Mouse (Mus musculus): ENCODE measurements around the gene Hhatl. TPM values are rescaled to one million over a fixed set of nuclear protein-coding genes. Genes with fewer than 3 reads are reported as not detected.

The Hhatl gene
- polyA plus RNA-seq, 1 experiment from 2014 or later: 17.8 TPM

DNA sequence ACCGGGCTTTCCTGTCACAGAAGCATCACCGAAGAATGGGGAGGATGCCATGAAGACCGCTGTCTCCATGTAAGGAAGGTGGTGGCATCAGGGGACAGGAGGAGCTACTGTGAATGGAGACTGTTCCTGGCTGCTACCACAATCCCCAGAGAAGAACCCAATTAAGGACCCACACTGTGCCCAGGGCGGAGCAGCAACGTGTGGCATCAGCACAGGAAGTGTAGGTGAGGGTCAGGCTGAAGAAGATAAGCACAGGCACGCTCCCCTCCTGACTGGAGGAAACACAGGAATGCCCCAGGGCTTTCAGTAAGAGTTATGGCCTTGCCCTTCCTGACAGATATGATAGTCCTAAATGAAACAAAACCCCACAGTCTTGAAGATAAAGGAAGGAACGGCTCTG is 10.4 kb upstream of the Hhatl start:
- no peaks in the 10 kb centered on the region for H3K36me3 ChIP-seq (ENCODE audit: control insufficient read depth, insufficient read depth, low read length)
- H3K4me2 ChIP-seq (ENCODE audit: low read length): no peak overlapping the region
- H3K27me3 ChIP-seq (ENCODE audit: control insufficient read depth, insufficient read depth, low read length): no peaks in the 10 kb centered on the region
- H3K27ac ChIP-seq (replicated peaks in 1 of 2; ENCODE audit: control insufficient read depth in 1 of 2, insufficient read depth in 1 of 2, low read depth in 2 of 2, low read length in 2 of 2): no peak overlapping the region
- H3K4me3 ChIP-seq (ENCODE audit: control insufficient read depth in 1 of 2, insufficient read depth in 1 of 2, low read depth in 1 of 2, low read length in 2 of 2): no peak overlapping the region
- no peak overlapping the region for H3K9ac ChIP-seq (ENCODE audit: low read length)
- 53% methylated on average over 7 of the region's 7 CpGs for WGBS
- no peak for ATAC-seq (ENCODE audit: insufficient number of reproducible peaks, insufficient read depth, low FRiP score, low read depth)
- H3K9me3 ChIP-seq (ENCODE audit: control insufficient read depth, low read length): no peaks in the 10 kb centered on the region
- H3K4me1 ChIP-seq (ENCODE audit: control insufficient read depth in 2 of 2, insufficient read depth in 2 of 2, low read length in 2 of 2): peaks cover 9 to 23% of the 10 kb centered on the region in 2 experiments

DNA sequence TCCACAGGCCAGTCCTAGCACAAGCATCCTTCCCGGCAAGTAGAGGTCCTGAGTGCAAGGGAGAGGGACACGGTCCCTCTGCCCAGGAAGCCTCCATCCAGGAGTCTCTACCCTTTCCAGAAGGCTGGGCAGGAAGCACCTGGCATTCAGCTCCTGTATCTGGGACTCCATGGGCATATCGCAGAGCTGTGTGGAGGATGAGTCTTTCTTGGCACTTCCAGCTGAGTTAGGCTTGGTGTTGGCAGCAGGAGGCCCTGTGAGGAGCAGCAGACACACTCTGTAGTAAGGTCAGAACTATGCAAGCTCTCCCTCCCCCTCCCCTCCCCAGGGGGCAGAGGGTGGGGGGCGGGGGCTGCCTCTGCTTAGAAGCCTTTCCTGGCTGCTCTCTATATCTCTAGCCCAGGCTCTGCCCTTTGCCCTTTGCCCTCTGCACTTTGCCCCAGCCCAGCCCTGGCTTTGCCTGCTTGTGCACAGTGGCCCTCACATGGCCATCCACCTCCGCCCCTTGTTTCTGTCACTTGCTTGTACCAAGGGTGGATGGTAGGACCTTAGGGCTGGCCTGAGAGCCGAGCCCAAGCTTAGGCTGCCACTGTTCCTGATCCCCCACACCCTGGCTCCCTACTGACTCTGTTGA is 6.7 kb upstream of the Hhatl start:
- Histone ChIP-seq H3K9ac (ENCODE audit: low read length) (no peak overlapping the region), H3K4me3 (ENCODE audit: control insufficient read depth in 1 of 2, insufficient read depth in 1 of 2, low read depth in 1 of 2, low read length in 2 of 2) (no peak overlapping the region), H3K27ac (replicated peaks in 1 of 2; ENCODE audit: control insufficient read depth in 1 of 2, insufficient read depth in 1 of 2, low read depth in 2 of 2, low read length in 2 of 2) (no peak overlapping the region), H3K36me3 (ENCODE audit: control insufficient read depth, insufficient read depth, low read length) (no peaks in the 10 kb centered on the region), H3K27me3 (ENCODE audit: control insufficient read depth, insufficient read depth, low read length) (peaks cover 10% of the 10 kb centered on the region; the same call in 1 of the 2 replicates), H3K9me3 (ENCODE audit: control insufficient read depth, low read length) (no peaks in the 10 kb centered on the region), H3K4me2 (ENCODE audit: low read length) (no peak overlapping the region), H3K4me1 (ENCODE audit: control insufficient read depth in 2 of 2, insufficient read depth in 2 of 2, low read length in 2 of 2) (peaks cover 13 to 29% of the 10 kb centered on the region in 2 experiments)
- 42% methylated on average over 6 of the region's 6 CpGs for WGBS
- ATAC-seq (ENCODE audit: insufficient number of reproducible peaks, insufficient read depth, low FRiP score, low read depth): no peak

DNA sequence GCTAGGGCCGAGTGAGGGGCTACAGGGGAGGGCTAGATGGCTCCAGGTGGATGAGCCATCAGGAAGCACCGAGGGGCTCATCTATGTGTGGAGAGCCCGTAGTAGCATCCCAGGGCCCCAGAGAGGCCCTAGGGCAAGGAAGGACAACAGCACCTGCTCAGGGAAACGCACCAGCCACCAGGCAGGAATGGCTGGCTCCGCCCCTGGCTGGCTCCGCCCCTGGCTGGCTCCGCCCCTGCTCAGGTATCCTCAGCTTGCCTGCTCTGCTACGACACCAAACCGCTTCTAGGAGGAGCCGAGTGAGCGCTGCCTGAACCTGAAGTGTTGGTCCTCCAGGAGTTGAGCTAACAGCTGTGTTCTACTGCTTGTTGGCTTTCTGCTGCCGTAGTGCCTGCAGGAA is 5.4 kb upstream of the Hhatl start:
- WGBS: 24% methylated on average over 12 of the region's 12 CpGs
- Histone ChIP-seq H3K4me2 (ENCODE audit: low read length) (no peak overlapping the region), H3K27ac (replicated peaks in 1 of 2; ENCODE audit: control insufficient read depth in 1 of 2, insufficient read depth in 1 of 2, low read depth in 2 of 2, low read length in 2 of 2) (no peak overlapping the region), H3K4me3 (ENCODE audit: control insufficient read depth in 1 of 2, insufficient read depth in 1 of 2, low read depth in 1 of 2, low read length in 2 of 2) (no peak overlapping the region), H3K9me3 (ENCODE audit: control insufficient read depth, low read length) (no peaks in the 10 kb centered on the region), H3K27me3 (ENCODE audit: control insufficient read depth, insufficient read depth, low read length) (peaks cover 10% of the 10 kb centered on the region; the same call in 1 of the 2 replicates), H3K9ac (ENCODE audit: low read length) (no peak overlapping the region), H3K4me1 (ENCODE audit: control insufficient read depth in 2 of 2, insufficient read depth in 2 of 2, low read length in 2 of 2) (peaks cover 13 to 21% of the 10 kb centered on the region in 2 experiments), H3K36me3 (ENCODE audit: control insufficient read depth, insufficient read depth, low read length) (no peaks in the 10 kb centered on the region)
- no peak for ATAC-seq (ENCODE audit: insufficient number of reproducible peaks, insufficient read depth, low FRiP score, low read depth)

DNA sequence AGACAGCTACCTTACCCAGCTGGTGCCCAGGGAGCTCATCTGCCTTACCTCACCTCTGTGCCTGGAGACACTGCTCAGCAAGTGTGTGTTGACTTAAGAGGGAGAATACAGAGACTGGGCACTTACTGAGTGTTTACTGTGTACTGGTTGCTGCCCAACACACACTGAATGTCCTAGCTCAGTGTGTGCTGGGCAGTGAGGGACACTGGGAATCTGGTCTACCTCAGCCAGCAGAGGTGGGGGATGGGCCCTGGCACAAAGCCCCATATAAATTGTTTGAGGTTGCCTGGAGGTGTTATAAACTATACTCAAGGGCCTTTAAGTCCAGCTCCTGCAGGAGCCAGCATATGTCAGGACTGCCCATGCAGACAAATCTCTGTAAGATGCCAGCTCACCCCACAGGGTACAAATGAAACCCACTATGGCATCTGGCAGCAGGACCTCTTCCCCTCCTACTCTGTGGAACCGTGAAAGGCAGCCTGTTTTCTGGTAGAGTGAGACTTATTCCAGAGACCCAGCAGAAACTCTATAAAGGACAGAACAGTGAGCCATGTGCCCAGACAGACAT is 2.7 kb upstream of the Hhatl start:
- ATAC-seq (ENCODE audit: insufficient number of reproducible peaks, insufficient read depth, low FRiP score, low read depth): no peak
- Histone ChIP-seq H3K4me2 (ENCODE audit: low read length) (no peak overlapping the region), H3K27ac (replicated peaks in 1 of 2; ENCODE audit: control insufficient read depth in 1 of 2, insufficient read depth in 1 of 2, low read depth in 2 of 2, low read length in 2 of 2) (peak overlapping the region in 1 of 2 experiments; percentile 46; a peak in 2 of 4 replicates), H3K9ac (ENCODE audit: low read length) (no peak overlapping the region), H3K27me3 (ENCODE audit: control insufficient read depth, insufficient read depth, low read length) (peaks cover 10% of the 10 kb centered on the region; the same call in 1 of the 2 replicates), H3K4me3 (ENCODE audit: control insufficient read depth in 1 of 2, insufficient read depth in 1 of 2, low read depth in 1 of 2, low read length in 2 of 2) (no peak overlapping the region), H3K9me3 (ENCODE audit: control insufficient read depth, low read length) (no peaks in the 10 kb centered on the region), H3K4me1 (ENCODE audit: control insufficient read depth in 2 of 2, insufficient read depth in 2 of 2, low read length in 2 of 2) (peaks cover 29 to 42% of the 10 kb centered on the region in 2 experiments), H3K36me3 (ENCODE audit: control insufficient read depth, insufficient read depth, low read length) (no peaks in the 10 kb centered on the region)
- WGBS: 50% methylated on average over 1 of the region's 1 CpGs

DNA sequence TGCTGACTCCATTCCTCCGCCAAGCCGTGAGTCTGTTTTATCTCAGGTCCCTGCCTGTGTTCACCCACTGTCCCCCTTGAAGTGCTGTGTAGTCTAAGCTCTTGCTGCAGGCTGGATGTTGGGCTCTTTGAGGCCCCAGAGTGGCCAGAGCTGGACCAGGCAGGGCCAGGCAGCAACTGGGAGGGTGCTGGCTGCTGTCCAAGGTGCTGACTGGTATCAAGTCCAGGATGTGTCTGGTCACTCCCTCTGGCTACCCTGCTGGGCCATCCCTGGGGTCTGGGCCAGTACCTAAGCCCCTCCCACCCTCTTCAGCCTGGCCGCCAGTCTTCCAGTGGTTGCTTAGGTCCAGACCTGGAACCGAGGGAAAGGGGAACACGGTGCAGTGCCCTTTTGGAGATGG is 1.1 kb downstream of the Hhatl start:
- H3K9ac ChIP-seq (ENCODE audit: low read length): peak overlapping the region; percentile 36; the same call in 1 of the 2 replicates
- H3K9me3 ChIP-seq (ENCODE audit: control insufficient read depth, low read length): no peaks in the 10 kb centered on the region
- H3K27me3 ChIP-seq (ENCODE audit: control insufficient read depth, insufficient read depth, low read length): peaks cover 4% of the 10 kb centered on the region; the same call in 1 of the 2 replicates
- 3% methylated on average over 5 of the region's 5 CpGs for WGBS
- H3K4me1 ChIP-seq (ENCODE audit: control insufficient read depth in 2 of 2, insufficient read depth in 2 of 2, low read length in 2 of 2): peaks cover 29 to 34% of the 10 kb centered on the region in 2 experiments
- peak overlapping the region; percentile 30 for H3K4me3 ChIP-seq (ENCODE audit: control insufficient read depth in 1 of 2, insufficient read depth in 1 of 2, low read depth in 1 of 2, low read length in 2 of 2)
- H3K36me3 ChIP-seq (ENCODE audit: control insufficient read depth, insufficient read depth, low read length): peaks cover 3% of the 10 kb centered on the region; the same call in 1 of the 2 replicates
- H3K4me2 ChIP-seq (ENCODE audit: low read length): peak overlapping the region; percentile 63
- peak; percentile 37 for ATAC-seq (ENCODE audit: insufficient number of reproducible peaks, insufficient read depth, low FRiP score, low read depth)
- H3K27ac ChIP-seq (replicated peaks in 1 of 2; ENCODE audit: control insufficient read depth in 1 of 2, insufficient read depth in 1 of 2, low read depth in 2 of 2, low read length in 2 of 2): peak overlapping the region; percentile 40 to 88

DNA sequence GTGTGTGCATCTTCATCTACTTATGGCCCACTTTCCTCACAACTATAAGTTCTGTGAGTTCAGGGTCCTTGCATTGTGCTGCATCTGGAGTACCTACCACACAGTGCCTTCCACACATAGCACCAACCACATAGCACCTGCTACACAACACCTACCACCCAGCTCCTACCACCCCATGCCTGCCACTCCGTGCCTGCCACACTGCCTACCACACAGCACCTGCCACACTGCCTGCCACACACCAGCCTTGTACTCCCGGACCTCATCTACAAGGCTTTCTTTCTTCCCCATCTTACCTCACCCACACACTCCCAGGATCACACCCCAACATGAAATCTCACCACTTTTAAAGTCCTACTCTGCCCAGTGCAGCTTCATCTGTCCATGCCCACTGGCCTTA is 5.9 kb downstream of the Hhatl start:
- H3K4me1 ChIP-seq (ENCODE audit: control insufficient read depth in 2 of 2, insufficient read depth in 2 of 2, low read length in 2 of 2): peaks cover 10% of the 10 kb centered on the region in 2 experiments
- no peak overlapping the region for H3K27ac ChIP-seq (replicated peaks in 1 of 2; ENCODE audit: control insufficient read depth in 1 of 2, insufficient read depth in 1 of 2, low read depth in 2 of 2, low read length in 2 of 2)
- peaks cover 4% of the 10 kb centered on the region; the same call in 1 of the 2 replicates for H3K27me3 ChIP-seq (ENCODE audit: control insufficient read depth, insufficient read depth, low read length)
- H3K36me3 ChIP-seq (ENCODE audit: control insufficient read depth, insufficient read depth, low read length): peaks cover 3% of the 10 kb centered on the region; the same call in 1 of the 2 replicates
- ATAC-seq (ENCODE audit: insufficient number of reproducible peaks, insufficient read depth, low FRiP score, low read depth): no peak
- H3K9me3 ChIP-seq (ENCODE audit: control insufficient read depth, low read length): no peaks in the 10 kb centered on the region
- no peak overlapping the region for H3K4me2 ChIP-seq (ENCODE audit: low read length)
- no peak overlapping the region for H3K4me3 ChIP-seq (ENCODE audit: control insufficient read depth in 1 of 2, insufficient read depth in 1 of 2, low read depth in 1 of 2, low read length in 2 of 2)
- WGBS: 87% methylated on average over 2 of the region's 2 CpGs
- H3K9ac ChIP-seq (ENCODE audit: low read length): no peak overlapping the region

DNA sequence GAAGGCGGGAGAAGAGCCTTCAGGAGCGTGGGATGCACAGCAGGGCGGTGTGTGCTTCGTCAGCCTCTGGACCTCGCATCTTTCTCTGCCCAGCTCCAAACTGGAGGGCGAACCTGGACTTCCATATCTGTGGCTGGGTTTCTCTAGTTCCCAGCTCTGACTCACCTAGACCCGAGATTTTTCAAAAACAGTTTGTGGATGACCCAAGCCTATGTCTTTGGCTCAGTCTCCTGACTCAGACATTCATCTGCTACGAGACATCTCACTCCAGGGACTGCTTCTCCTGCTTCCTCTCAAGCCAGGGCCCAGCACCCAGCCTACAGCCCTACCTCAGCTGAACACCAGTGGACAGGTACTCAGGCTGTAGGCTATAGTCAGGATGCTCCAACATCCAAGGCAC is 7.0 kb downstream of the Hhatl start:
- no peak for ATAC-seq (ENCODE audit: insufficient number of reproducible peaks, insufficient read depth, low FRiP score, low read depth)
- peaks cover 0 to 2% of the 10 kb centered on the region in 2 experiments; a peak in 1 of 4 replicates for H3K4me1 ChIP-seq (ENCODE audit: control insufficient read depth in 2 of 2, insufficient read depth in 2 of 2, low read length in 2 of 2)
- 85% methylated on average over 8 of the region's 8 CpGs for WGBS

More for the DNA sequence above, 7.0 kb downstream of the Hhatl start:
- no peaks in the 10 kb centered on the region for H3K9me3 ChIP-seq (ENCODE audit: control insufficient read depth, low read length)
- no peak overlapping the region for H3K4me2 ChIP-seq (ENCODE audit: low read length)
- H3K4me3 ChIP-seq (ENCODE audit: control insufficient read depth in 1 of 2, insufficient read depth in 1 of 2, low read depth in 1 of 2, low read length in 2 of 2): no peak overlapping the region
- H3K27me3 ChIP-seq (ENCODE audit: control insufficient read depth, insufficient read depth, low read length): peaks cover 4% of the 10 kb centered on the region; the same call in 1 of the 2 replicates
- no peak overlapping the region for H3K9ac ChIP-seq (ENCODE audit: low read length)
- peaks cover 3% of the 10 kb centered on the region; the same call in 1 of the 2 replicates for H3K36me3 ChIP-seq (ENCODE audit: control insufficient read depth, insufficient read depth, low read length)
- no peak overlapping the region for H3K27ac ChIP-seq (replicated peaks in 1 of 2; ENCODE audit: control insufficient read depth in 1 of 2, insufficient read depth in 1 of 2, low read depth in 2 of 2, low read length in 2 of 2)

Data from heart, embryonic 14.5 days (tissue).